Mouse (Mus musculus): ENCODE results near the gene Appbp2. TPM values are rescaled to one million over a fixed set of nuclear protein-coding genes. Genes with fewer than 3 reads are reported as not detected.

Gene Appbp2
- polyA plus RNA-seq, 1 experiment from 2014 or later = 44.8 TPM

DNA sequence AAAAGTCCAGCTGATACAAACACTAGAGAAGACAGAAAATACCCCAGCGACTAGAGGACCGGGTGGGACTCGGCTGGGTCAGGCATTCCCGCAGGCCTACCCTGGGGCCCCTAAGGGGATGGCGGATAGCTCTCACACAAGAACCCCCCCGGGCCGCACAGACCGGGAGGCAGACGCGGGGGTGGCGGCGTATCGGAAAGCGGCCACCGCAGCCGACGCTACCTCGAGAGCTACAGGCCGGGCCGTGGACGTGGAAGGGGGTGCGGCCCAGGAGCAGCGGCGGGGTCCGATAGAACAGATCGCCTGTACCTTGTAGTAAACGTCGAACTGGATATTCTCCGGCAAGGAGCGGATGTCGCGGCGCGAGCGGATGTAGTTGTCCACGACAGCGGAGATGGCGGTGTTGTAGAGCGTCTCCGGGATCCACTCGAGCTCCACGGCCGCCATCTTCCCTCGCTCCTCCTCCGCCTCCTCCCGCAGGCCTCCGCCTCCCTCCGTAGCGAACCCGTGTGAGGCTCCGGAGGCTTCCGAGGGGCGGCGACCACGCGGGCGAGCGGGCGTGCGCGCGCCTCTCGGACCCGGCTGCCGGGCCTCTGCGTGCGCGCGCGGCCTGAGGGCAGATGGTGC is 454 bp downstream of the Appbp2 start:
- Histone ChIP-seq H3K27me3 (ENCODE audit: insufficient read depth, low read length) (no peaks in the 10 kb centered on the region), H3K27ac (ENCODE audit: low read length) (peak overlapping the region; percentile 99), H3K9me3 (ENCODE audit: low read length) (no peaks in the 10 kb centered on the region), H3K36me3 (ENCODE audit: insufficient read depth, low read length) (0 out of 2 replicates have a peak, but pooled peaks cover 14% of the 10 kb centered on the region), H3K4me2 (replicated peaks; ENCODE audit: low read depth, low read length) (peak overlapping the region; percentile 85), H3K9ac (replicated peaks; ENCODE audit: low read length) (peak overlapping the region; percentile 98), H3K4me3 (ENCODE audit: low read length) (peak overlapping the region; percentile 100), H3K4me1 (ENCODE audit: insufficient read depth, low read length) (peaks cover 13% of the 10 kb centered on the region)
- WGBS = under 1% methylated on average over 70 of the region's 70 CpGs
- peak; percentile 91 for ATAC-seq (ENCODE audit: low FRiP score, low TSS enrichment)

DNA sequence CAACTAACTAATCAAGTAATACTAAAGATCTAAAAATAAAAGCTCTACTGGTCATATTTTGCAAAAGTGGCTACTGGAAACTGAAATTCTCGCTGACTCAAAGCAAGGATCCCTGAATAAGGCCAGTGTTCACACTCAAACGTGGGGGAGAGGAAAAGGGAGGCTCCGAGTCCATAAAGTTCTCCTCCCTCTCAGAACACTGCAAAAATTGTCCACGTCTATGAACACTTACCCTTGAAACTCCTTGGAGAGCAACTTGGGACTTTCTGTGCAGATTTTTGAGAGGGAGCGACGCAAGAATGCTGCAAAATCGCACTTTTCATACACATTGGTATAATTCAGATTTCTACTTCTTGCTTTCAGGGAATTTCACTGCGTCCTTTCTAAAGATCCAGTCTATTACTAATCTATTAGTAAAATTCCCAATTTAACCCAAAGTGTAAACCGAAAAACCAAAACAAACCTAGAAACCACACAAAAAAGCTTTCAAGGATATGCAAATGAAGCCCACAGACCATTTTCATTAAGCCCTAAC is 1.2 kb downstream of the Appbp2 start:
- H3K36me3 ChIP-seq (ENCODE audit: insufficient read depth, low read length) = 0 out of 2 replicates have a peak, but pooled peaks cover 14% of the 10 kb centered on the region
- peak overlapping the region; percentile 85 for H3K4me2 ChIP-seq (replicated peaks; ENCODE audit: low read depth, low read length)
- no peak for ATAC-seq (ENCODE audit: low FRiP score, low TSS enrichment)
- peaks cover 13% of the 10 kb centered on the region for H3K4me1 ChIP-seq (ENCODE audit: insufficient read depth, low read length)
- H3K9ac ChIP-seq (replicated peaks; ENCODE audit: low read length) = peak overlapping the region; percentile 98
- H3K27ac ChIP-seq (ENCODE audit: low read length) = peak overlapping the region; percentile 99
- WGBS = 6% methylated on average over 9 of the region's 9 CpGs
- H3K4me3 ChIP-seq (ENCODE audit: low read length) = peak overlapping the region; percentile 100
- H3K9me3 ChIP-seq (ENCODE audit: low read length) = no peaks in the 10 kb centered on the region
- no peaks in the 10 kb centered on the region for H3K27me3 ChIP-seq (ENCODE audit: insufficient read depth, low read length)

DNA sequence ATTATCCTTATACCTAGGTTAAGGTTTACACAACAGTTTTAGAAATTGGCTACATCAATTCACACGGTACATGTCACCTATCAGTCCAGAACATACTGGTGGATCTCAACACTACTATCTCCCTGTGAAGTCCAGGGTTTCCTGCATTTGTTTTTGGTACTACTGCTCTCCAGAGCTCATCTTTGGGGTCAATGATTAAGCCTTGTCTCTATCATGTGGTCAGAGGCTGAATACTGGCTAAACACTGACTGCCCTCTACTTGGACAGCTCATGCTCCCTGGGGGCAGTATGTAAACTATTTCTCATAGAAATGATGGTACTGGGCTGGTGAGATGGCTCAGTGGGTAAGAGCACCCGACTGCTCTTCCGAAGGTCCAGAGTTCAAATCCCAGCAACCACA is 11.7 kb downstream of the Appbp2 start:
- no peak overlapping the region for H3K9ac ChIP-seq (replicated peaks; ENCODE audit: low read length)
- no peaks in the 10 kb centered on the region for H3K9me3 ChIP-seq (ENCODE audit: low read length)
- peaks cover 16% of the 10 kb centered on the region; the same call in 1 of the 2 replicates for H3K36me3 ChIP-seq (ENCODE audit: insufficient read depth, low read length)
- 93% methylated on average over 3 of the region's 3 CpGs for WGBS
- no peak overlapping the region for H3K4me3 ChIP-seq (ENCODE audit: low read length)
- no peak overlapping the region for H3K4me2 ChIP-seq (replicated peaks; ENCODE audit: low read depth, low read length)
- no peak overlapping the region for H3K27ac ChIP-seq (ENCODE audit: low read length)
- H3K4me1 ChIP-seq (ENCODE audit: insufficient read depth, low read length) = no peaks in the 10 kb centered on the region
- ATAC-seq (ENCODE audit: low FRiP score, low TSS enrichment) = no peak
- H3K27me3 ChIP-seq (ENCODE audit: insufficient read depth, low read length) = no peaks in the 10 kb centered on the region

DNA sequence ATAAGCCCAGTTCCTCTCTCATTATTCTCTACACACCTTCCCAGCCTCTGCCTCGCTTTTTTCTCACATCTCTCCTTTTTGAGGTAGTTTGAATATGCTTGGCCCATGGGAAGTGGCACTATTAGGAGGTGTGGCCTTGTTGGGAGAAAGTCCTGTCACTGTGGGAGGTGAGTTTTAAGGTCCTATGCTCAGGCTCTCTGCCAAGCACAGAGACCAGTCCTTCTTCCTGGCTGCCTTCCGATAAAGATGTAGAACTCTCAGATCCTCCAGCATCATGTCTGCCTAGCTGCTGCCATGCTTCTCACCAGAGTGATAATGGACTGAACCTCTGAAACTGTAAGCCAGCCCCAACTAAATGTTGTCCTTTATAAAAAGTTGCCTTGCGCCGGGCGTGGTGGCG is 12.4 kb downstream of the Appbp2 start:
- Histone ChIP-seq H3K27me3 (ENCODE audit: insufficient read depth, low read length) (no peaks in the 10 kb centered on the region), H3K9me3 (ENCODE audit: low read length) (no peaks in the 10 kb centered on the region), H3K27ac (ENCODE audit: low read length) (no peak overlapping the region), H3K4me1 (ENCODE audit: insufficient read depth, low read length) (no peaks in the 10 kb centered on the region), H3K9ac (replicated peaks; ENCODE audit: low read length) (no peak overlapping the region), H3K36me3 (ENCODE audit: insufficient read depth, low read length) (peaks cover 16% of the 10 kb centered on the region; the same call in 1 of the 2 replicates), H3K4me3 (ENCODE audit: low read length) (no peak overlapping the region), H3K4me2 (replicated peaks; ENCODE audit: low read depth, low read length) (no peak overlapping the region)
- 96% methylated on average over 6 of the region's 6 CpGs for WGBS
- no peak for ATAC-seq (ENCODE audit: low FRiP score, low TSS enrichment)

DNA sequence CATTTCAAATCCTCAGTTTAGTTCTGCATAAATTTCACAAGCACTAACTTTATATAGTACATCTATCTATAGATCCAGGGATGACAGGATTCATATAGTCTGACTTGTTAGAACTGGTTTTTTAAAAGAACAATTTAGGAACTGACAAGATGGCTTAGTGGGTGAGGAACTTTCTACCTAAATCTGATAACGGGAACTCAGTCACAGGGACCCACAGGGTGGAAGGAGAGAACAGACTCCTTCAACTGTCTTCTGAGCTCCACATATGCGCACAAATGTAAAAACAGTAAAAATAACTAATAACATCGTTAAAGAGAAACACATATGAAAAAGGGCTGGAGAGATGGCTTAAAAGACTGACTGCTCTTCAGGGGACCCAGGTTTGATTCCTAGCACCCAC is 15.9 kb downstream of the Appbp2 start:
- ATAC-seq (ENCODE audit: low FRiP score, low TSS enrichment) = no peak
- no peaks in the 10 kb centered on the region for H3K4me1 ChIP-seq (ENCODE audit: insufficient read depth, low read length)
- H3K27me3 ChIP-seq (ENCODE audit: insufficient read depth, low read length) = no peaks in the 10 kb centered on the region
- H3K9ac ChIP-seq (replicated peaks; ENCODE audit: low read length) = no peak overlapping the region
- peaks cover 21% of the 10 kb centered on the region for H3K36me3 ChIP-seq (ENCODE audit: insufficient read depth, low read length)
- H3K9me3 ChIP-seq (ENCODE audit: low read length) = no peaks in the 10 kb centered on the region
- no peak overlapping the region for H3K4me3 ChIP-seq (ENCODE audit: low read length)
- H3K27ac ChIP-seq (ENCODE audit: low read length) = no peak overlapping the region
- no peak overlapping the region for H3K4me2 ChIP-seq (replicated peaks; ENCODE audit: low read depth, low read length)
- 91% methylated on average over 3 of the region's 3 CpGs for WGBS

DNA sequence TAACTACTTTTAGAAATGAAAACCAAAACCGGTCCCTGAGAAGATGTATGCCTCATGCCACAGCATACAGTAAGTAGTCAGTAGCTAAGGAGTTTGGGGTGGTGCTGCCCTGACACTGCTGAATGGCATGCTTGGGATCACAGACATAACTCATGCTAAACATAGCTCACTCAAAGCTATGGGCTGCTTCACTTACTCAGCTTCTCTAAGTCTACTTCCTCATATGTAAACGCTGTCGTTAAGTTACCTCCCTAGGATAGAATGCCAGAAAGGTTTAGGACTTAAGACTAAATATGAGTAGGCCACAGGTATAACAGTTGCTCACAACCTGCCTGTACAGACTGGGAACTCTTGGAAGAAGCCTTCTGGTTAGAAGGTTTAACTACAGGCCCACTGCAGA is 20.3 kb downstream of the Appbp2 start:
- no peaks in the 10 kb centered on the region for H3K4me1 ChIP-seq (ENCODE audit: insufficient read depth, low read length)
- no peak overlapping the region for H3K4me3 ChIP-seq (ENCODE audit: low read length)

DNA sequence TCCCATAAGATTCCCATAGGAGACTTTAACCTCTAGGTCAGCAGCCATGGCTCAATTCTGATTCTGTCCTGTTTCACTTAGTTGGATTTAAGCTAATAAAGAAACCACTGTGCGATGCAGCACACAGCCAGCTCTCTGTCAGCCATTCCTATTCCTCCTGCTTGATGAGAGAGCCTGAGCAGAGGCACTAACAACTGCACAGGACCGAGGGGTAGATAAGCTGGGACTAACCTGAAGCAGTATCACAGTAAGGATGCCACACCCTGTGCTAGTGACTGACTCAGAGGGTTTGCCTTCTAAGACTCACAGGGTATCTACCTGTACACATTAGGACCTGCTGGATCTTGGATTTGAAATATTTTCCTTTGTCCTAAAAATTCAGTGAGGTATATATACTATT is 21.7 kb downstream of the Appbp2 start:
- Histone ChIP-seq H3K27me3 (ENCODE audit: insufficient read depth, low read length) (no peaks in the 10 kb centered on the region), H3K4me1 (ENCODE audit: insufficient read depth, low read length) (no peaks in the 10 kb centered on the region), H3K4me3 (ENCODE audit: low read length) (no peak overlapping the region), H3K27ac (ENCODE audit: low read length) (no peak overlapping the region), H3K36me3 (ENCODE audit: insufficient read depth, low read length) (peaks cover 50% of the 10 kb centered on the region), H3K9ac (replicated peaks; ENCODE audit: low read length) (no peak overlapping the region), H3K9me3 (ENCODE audit: low read length) (no peaks in the 10 kb centered on the region), H3K4me2 (replicated peaks; ENCODE audit: low read depth, low read length) (no peak overlapping the region)
- no peak for ATAC-seq (ENCODE audit: low FRiP score, low TSS enrichment)
- 95% methylated on average over 2 of the region's 2 CpGs for WGBS

More for the DNA sequence above, 20.3 kb downstream of the Appbp2 start:
- no peak overlapping the region for H3K27ac ChIP-seq (ENCODE audit: low read length)
- H3K36me3 ChIP-seq (ENCODE audit: insufficient read depth, low read length) = peaks cover 41% of the 10 kb centered on the region
- H3K9ac ChIP-seq (replicated peaks; ENCODE audit: low read length) = no peak overlapping the region
- no peak for ATAC-seq (ENCODE audit: low FRiP score, low TSS enrichment)
- 94% methylated on average over 3 of the region's 3 CpGs for WGBS
- no peak overlapping the region for H3K4me2 ChIP-seq (replicated peaks; ENCODE audit: low read depth, low read length)
- no peaks in the 10 kb centered on the region for H3K27me3 ChIP-seq (ENCODE audit: insufficient read depth, low read length)
- H3K9me3 ChIP-seq (ENCODE audit: low read length) = no peaks in the 10 kb centered on the region

DNA sequence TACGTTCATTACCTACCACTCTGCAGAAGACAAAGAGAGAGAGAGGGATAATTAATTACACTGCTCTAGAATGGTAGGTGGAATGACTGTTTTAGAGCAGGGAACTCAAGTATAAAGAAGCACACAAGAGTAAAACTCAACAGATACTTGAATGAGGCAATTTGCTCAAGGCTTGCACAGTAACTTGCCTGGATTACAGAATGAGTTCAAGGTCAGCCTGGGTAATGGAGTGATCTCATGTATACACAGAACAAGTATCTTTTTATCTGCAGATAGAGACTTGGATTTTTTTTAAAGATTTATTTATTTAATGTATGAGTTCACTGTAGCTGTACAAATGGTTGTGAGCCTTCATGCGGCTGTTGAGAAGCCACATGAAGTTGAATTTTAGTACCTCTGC is 23.8 kb downstream of the Appbp2 start:
- no peak for ATAC-seq (ENCODE audit: low FRiP score, low TSS enrichment)
- Histone ChIP-seq H3K27ac (ENCODE audit: low read length) (no peak overlapping the region), H3K9ac (replicated peaks; ENCODE audit: low read length) (no peak overlapping the region), H3K27me3 (ENCODE audit: insufficient read depth, low read length) (no peaks in the 10 kb centered on the region), H3K4me1 (ENCODE audit: insufficient read depth, low read length) (no peaks in the 10 kb centered on the region), H3K9me3 (ENCODE audit: low read length) (no peaks in the 10 kb centered on the region), H3K4me3 (ENCODE audit: low read length) (no peak overlapping the region), H3K36me3 (ENCODE audit: insufficient read depth, low read length) (peaks cover 58% of the 10 kb centered on the region), H3K4me2 (replicated peaks; ENCODE audit: low read depth, low read length) (no peak overlapping the region)
- 94% methylated on average over 2 of the region's 2 CpGs for WGBS

DNA sequence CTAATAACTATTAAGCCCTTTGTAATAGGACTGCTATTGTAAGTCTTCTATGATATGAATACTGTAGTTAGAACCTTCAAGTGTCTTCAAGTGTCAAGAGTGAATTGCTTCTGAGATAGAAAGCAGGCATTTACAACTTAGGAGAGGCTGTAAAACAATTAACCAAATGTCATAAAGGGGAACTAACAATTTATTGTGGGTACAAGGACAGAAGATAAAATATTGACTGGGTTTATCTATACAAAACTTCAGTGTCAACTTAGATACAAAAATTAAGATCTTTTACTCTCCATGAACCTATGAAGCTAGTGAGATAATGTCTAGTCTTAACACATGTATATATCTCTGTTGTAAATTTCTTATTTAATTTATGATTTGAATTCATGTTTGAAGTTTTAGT is 28.7 kb downstream of the Appbp2 start:
- no peaks in the 10 kb centered on the region for H3K27me3 ChIP-seq (ENCODE audit: insufficient read depth, low read length)
- H3K4me2 ChIP-seq (replicated peaks; ENCODE audit: low read depth, low read length) = no peak overlapping the region
- H3K4me3 ChIP-seq (ENCODE audit: low read length) = no peak overlapping the region
- H3K27ac ChIP-seq (ENCODE audit: low read length) = no peak overlapping the region
- H3K4me1 ChIP-seq (ENCODE audit: insufficient read depth, low read length) = no peaks in the 10 kb centered on the region
- ATAC-seq (ENCODE audit: low FRiP score, low TSS enrichment) = no peak
- H3K36me3 ChIP-seq (ENCODE audit: insufficient read depth, low read length) = peaks cover 52% of the 10 kb centered on the region
- H3K9me3 ChIP-seq (ENCODE audit: low read length) = no peaks in the 10 kb centered on the region
- no peak overlapping the region for H3K9ac ChIP-seq (replicated peaks; ENCODE audit: low read length)

DNA sequence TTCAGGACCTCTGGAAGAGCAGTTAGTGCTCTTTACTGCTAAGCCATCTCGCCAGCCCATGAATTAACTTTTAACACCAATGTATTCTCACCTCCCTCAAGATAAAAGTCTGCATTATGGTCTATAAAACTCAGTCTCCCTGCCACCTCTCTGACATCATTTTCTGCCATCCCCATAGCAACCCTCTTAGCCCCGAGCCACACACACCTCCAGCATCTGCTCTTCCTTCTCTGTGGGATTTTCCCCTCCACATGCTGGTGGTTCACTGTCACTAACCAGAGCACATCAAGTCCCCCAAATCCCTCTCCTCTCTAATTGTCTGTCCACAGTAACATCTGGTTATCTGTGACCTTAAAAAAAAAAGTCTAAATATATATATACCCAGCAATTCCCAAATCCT is 36.0 kb downstream of the Appbp2 start:
- Histone ChIP-seq H3K4me1 (ENCODE audit: insufficient read depth, low read length) (no peaks in the 10 kb centered on the region), H3K9me3 (ENCODE audit: low read length) (no peaks in the 10 kb centered on the region), H3K4me2 (replicated peaks; ENCODE audit: low read depth, low read length) (no peak overlapping the region), H3K36me3 (ENCODE audit: insufficient read depth, low read length) (peaks cover 72% of the 10 kb centered on the region), H3K27me3 (ENCODE audit: insufficient read depth, low read length) (no peaks in the 10 kb centered on the region), H3K27ac (ENCODE audit: low read length) (no peak overlapping the region), H3K4me3 (ENCODE audit: low read length) (no peak overlapping the region), H3K9ac (replicated peaks; ENCODE audit: low read length) (no peak overlapping the region)
- ATAC-seq (ENCODE audit: low FRiP score, low TSS enrichment) = no peak
- 76% methylated on average over 2 of the region's 2 CpGs for WGBS
